Mouse (Mus musculus): ENCODE data around the gene 1700092M07Rik. TPM values are rescaled to one million over a fixed set of nuclear protein-coding genes. Genes with fewer than 3 reads are reported as not detected.
A peak's percentile ranks its signal among the peaks of the same experiment; 100 is the strongest.

Gene 1700092M07Rik
- polyA plus RNA-seq, 1 experiment: 0.92 TPM

GRCm38 (mm10) chr19:8789171-8789570 lies 48.7 kb downstream of the 1700092M07Rik start:
- DNase-seq (ENCODE audit: extremely low spot score in 1 of 2, low spot score in 1 of 2): no peak

- DNase-seq (ENCODE audit: extremely low spot score in 1 of 2, low spot score in 1 of 2): peak in 1 of 2 experiments; percentile 57
Observed at GRCm38 (mm10) chr19:8790171-8790570, 49.7 kb downstream of the 1700092M07Rik start.

Other genes starting within 250 kb of the 1700092M07Rik start
- 24.4 and 33.8 TPM in 2 replicates for gene Slc22a8, start 149.5 kb upstream of the 1700092M07Rik start, polyA plus RNA-seq (2012; rRNA removed)
- 5.6 and 9.2 TPM in 2 replicates for gene Slc22a6, start 122.7 kb upstream of the 1700092M07Rik start, polyA plus RNA-seq (2012; rRNA removed)
- 78.1 and 81.1 TPM in 2 replicates for gene Chrm1, start 76.9 kb upstream of the 1700092M07Rik start, polyA plus RNA-seq (2012; rRNA removed)
- gene Slc3a2, start 17.3 kb upstream of the 1700092M07Rik start, polyA plus RNA-seq (2012; rRNA removed): 183 and 188 TPM in 2 replicates
- gene Wdr74, start 4.9 kb upstream of the 1700092M07Rik start, polyA plus RNA-seq (2012; rRNA removed): 48.9 and 49.2 TPM in 2 replicates
- 111 and 130 TPM in 2 replicates for gene Stx5a, start 695 bp downstream of the 1700092M07Rik start, polyA plus RNA-seq (2012; rRNA removed)
- 128 and 139 TPM in 2 replicates for gene Nxf1, start 16.4 kb downstream of the 1700092M07Rik start, polyA plus RNA-seq (2012; rRNA removed)
- gene Tmem223, start 30.3 kb downstream of the 1700092M07Rik start, polyA plus RNA-seq (2012; rRNA removed): 124 and 140 TPM in 2 replicates
- 16.9 and 18.1 TPM in 2 replicates for gene Tmem179b, start 33.7 kb downstream of the 1700092M07Rik start, polyA plus RNA-seq (2012; rRNA removed)
- gene Taf6l, start 45.7 kb downstream of the 1700092M07Rik start, polyA plus RNA-seq (2012; rRNA removed): 15.8 and 17.4 TPM in 2 replicates
- gene Polr2g, start 57.9 kb downstream of the 1700092M07Rik start, polyA plus RNA-seq (2012; rRNA removed): 159 and 171 TPM in 2 replicates
- 3.8 and 4.6 TPM in 2 replicates for gene Zbtb3, start 61.8 kb downstream of the 1700092M07Rik start, polyA plus RNA-seq (2012; rRNA removed)
- 27.2 and 30.9 TPM in 2 replicates for gene Ttc9c, start 78.6 kb downstream of the 1700092M07Rik start, polyA plus RNA-seq (2012; rRNA removed)
- gene Hnrnpul2, start 79.3 kb downstream of the 1700092M07Rik start, polyA plus RNA-seq (2012; rRNA removed): 92.6 and 96.8 TPM in 2 replicates
- not detected in 2 replicates for gene AC129217.1, start 89.1 kb downstream of the 1700092M07Rik start, polyA plus RNA-seq (2012; rRNA removed)
- gene Bscl2, start 96.7 kb downstream of the 1700092M07Rik start, polyA plus RNA-seq (2012; rRNA removed): 122 and 130 TPM in 2 replicates
- 248 and 262 TPM in 2 replicates for gene Gng3, start 98.5 kb downstream of the 1700092M07Rik start, polyA plus RNA-seq (2012; rRNA removed)
- gene Lrrn4cl, start 110.0 kb downstream of the 1700092M07Rik start, polyA plus RNA-seq (2012; rRNA removed): 0.96 and 1.2 TPM in 2 replicates
- gene Ubxn1, start 130.8 kb downstream of the 1700092M07Rik start, polyA plus RNA-seq (2012; rRNA removed): 129 and 137 TPM in 2 replicates
- gene Uqcc3, start 140.2 kb downstream of the 1700092M07Rik start, polyA plus RNA-seq (2012; rRNA removed): 67.7 and 70.4 TPM in 2 replicates
- gene Lbhd1, start 143.0 kb downstream of the 1700092M07Rik start, polyA plus RNA-seq (2012; rRNA removed): 3.7 and 4.0 TPM in 2 replicates
- not detected in 2 replicates for gene Gm49403, start 143.2 kb downstream of the 1700092M07Rik start, polyA plus RNA-seq (2012; rRNA removed)
- 36.6 and 41.3 TPM in 2 replicates for gene 1810009A15Rik, start 148.1 kb downstream of the 1700092M07Rik start, polyA plus RNA-seq (2012; rRNA removed)
- gene Gm49416, start 148.2 kb downstream of the 1700092M07Rik start, polyA plus RNA-seq (2012; rRNA removed): not detected in 2 replicates
- 14.8 and 15.8 TPM in 2 replicates for gene Ints5, start 152.3 kb downstream of the 1700092M07Rik start, polyA plus RNA-seq (2012; rRNA removed)
- 87.7 and 95.2 TPM in 2 replicates for gene Ganab, start 157.4 kb downstream of the 1700092M07Rik start, polyA plus RNA-seq (2012; rRNA removed)
- 190 and 210 TPM in 2 replicates for gene B3gat3, start 179.7 kb downstream of the 1700092M07Rik start, polyA plus RNA-seq (2012; rRNA removed)
- gene Rom1, start 188.6 kb downstream of the 1700092M07Rik start, polyA plus RNA-seq (2012; rRNA removed): 8.3 and 9.6 TPM in 2 replicates
- 13.9 and 14.1 TPM in 2 replicates for gene Eml3, start 188.8 kb downstream of the 1700092M07Rik start, polyA plus RNA-seq (2012; rRNA removed)
- 27.6 and 31.0 TPM in 2 replicates for gene Mta2, start 201.2 kb downstream of the 1700092M07Rik start, polyA plus RNA-seq (2012; rRNA removed)
- gene Tut1, start 213.1 kb downstream of the 1700092M07Rik start, polyA plus RNA-seq (2012; rRNA removed): 19.6 and 20.5 TPM in 2 replicates
- 257 and 281 TPM in 2 replicates for gene Eef1g, start 226.3 kb downstream of the 1700092M07Rik start, polyA plus RNA-seq (2012; rRNA removed)
- 6.8 and 7.5 TPM in 2 replicates for gene Ahnak, start 248.6 kb downstream of the 1700092M07Rik start, polyA plus RNA-seq (2012; rRNA removed)